Mouse (Mus musculus) lung, adult 2 months (tissue): Measurements from ENCODE around the gene Hoxb5. TPM values are rescaled to one million over a fixed set of nuclear protein-coding genes. Genes with fewer than 3 reads are reported as not detected.

Experiments used
- DNase-seq: peaks from one replicate; pipeline ENCODE4 v3.0.0; 2022
- H3K4me1 ChIP-seq: fragments of 200-500 bp; 2 replicates; pipeline ENCODE4 v1.6.1; 2011; ENCODE audit warnings: low read length; ENCODE audit not compliant: control insufficient read depth, insufficient read depth
- H3K4me3 ChIP-seq: fragments of 200-500 bp; replicated peaks from 2 replicates; pipeline ENCODE3; 2011; ENCODE audit warnings: low read depth, mild to moderate bottlenecking, control low read depth, low read length; ENCODE audit errors: extremely low read depth
- CTCF ChIP-seq: fragments of 200-500 bp; IDR thresholded peaks from 2 replicates; pipeline ENCODE4 v1.5.1; 2011; ENCODE audit warnings: mild to moderate bottlenecking, low read length, control low read depth; ENCODE audit not compliant: insufficient read depth
- POLR2A ChIP-seq: fragments of 200-500 bp; IDR thresholded peaks from 2 replicates; pipeline ENCODE4 v1.6.1; 2011; ENCODE audit warnings: low read depth, mild to moderate bottlenecking, control low read depth, low read length, borderline replicate concordance; ENCODE audit errors: extremely low read depth
- WGBS: fragments of 180-500 bp; shearing (Covaris S2); methylation state at CpG from one replicate; pipeline ENCODE4 v1.1.7; 2018; 5-methylcytosine and 5-hydroxymethylcytosine counted together
- polyA plus RNA-seq: library from polyadenylated mRNA; depleted of rRNA; stranded (reverse); fragments of >200 nt; gene quantifications from 2 replicates; pipeline ENCODE4 v1.2.3, GENCODE M21; 2012

Hoxb5 gene
- polyA plus RNA-seq, 1 experiment, result 12.1 TPM

DNA sequence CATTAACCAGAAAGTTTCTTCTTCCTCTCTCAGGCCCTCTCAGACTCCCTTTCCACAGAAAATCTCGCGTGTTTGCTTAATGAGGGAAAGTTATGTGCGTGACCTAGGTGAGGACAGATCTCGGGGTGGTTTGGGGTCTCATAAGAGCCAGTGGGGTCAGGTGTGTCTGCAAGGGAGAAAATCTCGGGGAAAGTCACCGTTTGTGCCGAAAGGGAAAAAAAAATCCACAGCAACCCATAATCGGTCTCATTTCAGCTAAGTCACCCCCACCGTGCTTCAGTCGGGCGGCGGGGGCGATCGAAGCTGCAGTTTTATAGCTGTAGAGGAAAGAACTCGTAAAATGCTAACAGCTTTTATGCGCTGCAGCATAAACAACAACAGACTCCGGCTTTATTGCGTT, 21.7 kb upstream of the Hoxb5 start:
- WGBS, result 18% methylated on average over 18 of the region's 18 CpGs
- no peak for DNase-seq
- H3K4me1 ChIP-seq, result 0 out of 2 replicates have a peak, but pooled peaks cover 2% of the 10 kb centered on the region
- TF ChIP-seq CTCF, result no peak
- TF ChIP-seq POLR2A, result no peak
- H3K4me3 ChIP-seq, result no peak overlapping the region

DNA sequence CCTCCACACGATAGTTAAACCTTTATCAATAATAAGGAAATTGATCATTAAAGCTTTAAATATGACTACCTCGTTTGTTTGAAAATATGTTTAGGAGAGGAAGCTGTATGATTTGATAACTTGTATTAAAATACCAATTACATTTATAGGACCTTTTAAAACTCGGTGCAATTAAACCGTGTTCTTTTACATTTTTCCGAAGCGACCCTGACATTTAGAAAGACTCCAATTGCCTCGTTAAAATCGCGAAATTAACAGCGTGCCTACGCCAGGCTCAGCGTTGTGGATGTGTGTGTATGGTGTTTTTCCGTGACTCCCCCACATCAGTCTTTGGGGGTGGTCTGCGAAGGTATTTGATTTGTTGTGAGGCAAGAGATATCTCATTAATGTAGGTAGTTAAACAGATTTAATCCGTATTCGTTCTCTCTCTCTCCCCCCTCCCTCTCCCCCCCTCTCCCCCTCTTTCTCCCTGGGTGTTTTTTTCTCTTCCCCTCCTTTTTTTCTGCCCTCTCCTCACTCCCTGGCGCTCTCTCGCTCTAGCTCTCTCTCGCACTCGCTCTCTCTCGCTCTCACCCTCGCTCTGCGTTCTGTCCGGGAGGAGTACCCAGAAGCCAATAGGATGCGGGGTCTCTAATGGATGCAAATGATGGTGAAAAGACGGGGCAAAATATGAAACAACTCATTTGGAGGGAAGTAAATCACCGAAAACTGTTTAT, 21.1 kb upstream of the Hoxb5 start, which contains the start of gene Hoxb8:
Hoxb8 (plus strand) TSS at position 51 of the 716 bp plus-strand sequence.
- H3K4me3 ChIP-seq, result no peak within 1 kb of the TSS
- WGBS, result 9% methylated on average over 27 of the region's 27 CpGs
- DNase-seq, result no peak
- TF ChIP-seq POLR2A (no peak), CTCF (no peak)
- H3K4me1 ChIP-seq, result 0 out of 2 replicates have a peak, but pooled peaks cover 2% of the 10 kb centered on the region

DNA sequence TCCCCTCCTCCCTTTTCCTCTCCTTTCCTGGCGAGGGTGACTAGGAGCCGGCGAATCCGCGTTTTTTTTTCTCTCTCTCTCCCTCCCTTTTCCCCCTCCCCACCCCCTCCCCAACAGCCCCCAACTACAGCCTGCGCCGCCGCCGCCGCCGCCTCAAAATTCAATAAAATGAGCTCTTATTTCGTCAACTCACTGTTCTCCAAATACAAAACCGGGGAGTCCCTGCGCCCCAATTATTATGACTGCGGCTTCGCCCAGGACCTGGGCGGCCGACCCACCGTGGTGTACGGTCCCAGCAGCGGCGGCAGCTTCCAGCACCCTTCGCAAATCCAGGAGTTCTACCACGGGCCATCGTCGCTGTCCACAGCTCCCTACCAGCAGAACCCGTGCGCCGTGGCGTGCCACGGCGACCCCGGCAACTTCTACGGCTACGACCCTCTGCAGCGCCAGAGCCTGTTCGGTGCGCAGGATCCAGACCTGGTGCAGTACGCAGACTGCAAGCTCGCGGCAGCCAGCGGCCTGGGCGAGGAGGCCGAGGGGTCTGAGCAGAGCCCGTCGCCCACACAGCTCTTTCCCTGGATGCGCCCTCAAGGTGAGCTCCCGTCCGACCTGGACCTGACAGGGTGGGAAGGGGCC, 20.2 kb upstream of the Hoxb5 start:
- TF ChIP-seq CTCF (no peak), POLR2A (no peak)
- no peak overlapping the region for H3K4me3 ChIP-seq
- H3K4me1 ChIP-seq, result 0 out of 2 replicates have a peak, but pooled peaks cover 2% of the 10 kb centered on the region
- 3% methylated on average over 47 of the region's 49 CpGs for WGBS
- no peak for DNase-seq

DNA sequence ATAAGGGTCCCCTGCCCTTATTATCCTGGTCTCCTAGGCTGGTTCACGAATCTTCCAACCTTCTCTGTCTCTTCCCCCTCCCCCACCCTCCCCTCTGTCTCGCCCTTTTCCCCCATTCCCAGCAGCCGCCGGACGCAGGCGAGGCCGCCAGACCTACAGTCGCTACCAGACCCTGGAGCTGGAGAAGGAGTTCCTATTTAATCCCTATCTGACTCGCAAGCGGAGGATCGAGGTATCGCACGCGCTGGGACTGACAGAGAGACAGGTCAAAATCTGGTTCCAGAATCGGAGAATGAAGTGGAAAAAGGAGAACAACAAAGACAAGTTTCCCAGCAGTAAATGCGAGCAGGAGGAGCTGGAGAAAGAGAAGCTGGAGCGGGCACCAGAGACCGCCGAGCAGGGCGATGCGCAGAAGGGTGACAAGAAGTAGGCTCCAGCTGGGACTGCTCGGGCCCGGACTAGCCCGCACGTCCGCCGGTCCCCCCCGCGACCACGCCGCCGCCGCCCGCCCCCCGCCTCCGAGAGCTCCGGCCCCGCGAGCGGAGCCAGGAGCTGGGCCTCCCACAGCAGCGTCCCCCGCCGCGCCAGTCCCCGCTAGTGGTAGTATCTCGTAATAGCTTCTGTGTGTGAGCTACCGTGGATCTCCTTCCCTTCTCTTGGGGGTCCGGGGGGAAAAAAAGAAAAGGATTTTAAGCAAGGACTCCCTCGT, 18.9 kb upstream of the Hoxb5 start:
- WGBS, result 2% methylated on average over 49 of the region's 49 CpGs
- DNase-seq, result no peak
- 0 out of 2 replicates have a peak, but pooled peaks cover 2% of the 10 kb centered on the region for H3K4me1 ChIP-seq
- TF ChIP-seq CTCF (no peak), POLR2A (0 out of 2 replicates have a peak, but pooled peaks have one; percentile 13)
- peak overlapping the region; percentile 59 for H3K4me3 ChIP-seq

DNA sequence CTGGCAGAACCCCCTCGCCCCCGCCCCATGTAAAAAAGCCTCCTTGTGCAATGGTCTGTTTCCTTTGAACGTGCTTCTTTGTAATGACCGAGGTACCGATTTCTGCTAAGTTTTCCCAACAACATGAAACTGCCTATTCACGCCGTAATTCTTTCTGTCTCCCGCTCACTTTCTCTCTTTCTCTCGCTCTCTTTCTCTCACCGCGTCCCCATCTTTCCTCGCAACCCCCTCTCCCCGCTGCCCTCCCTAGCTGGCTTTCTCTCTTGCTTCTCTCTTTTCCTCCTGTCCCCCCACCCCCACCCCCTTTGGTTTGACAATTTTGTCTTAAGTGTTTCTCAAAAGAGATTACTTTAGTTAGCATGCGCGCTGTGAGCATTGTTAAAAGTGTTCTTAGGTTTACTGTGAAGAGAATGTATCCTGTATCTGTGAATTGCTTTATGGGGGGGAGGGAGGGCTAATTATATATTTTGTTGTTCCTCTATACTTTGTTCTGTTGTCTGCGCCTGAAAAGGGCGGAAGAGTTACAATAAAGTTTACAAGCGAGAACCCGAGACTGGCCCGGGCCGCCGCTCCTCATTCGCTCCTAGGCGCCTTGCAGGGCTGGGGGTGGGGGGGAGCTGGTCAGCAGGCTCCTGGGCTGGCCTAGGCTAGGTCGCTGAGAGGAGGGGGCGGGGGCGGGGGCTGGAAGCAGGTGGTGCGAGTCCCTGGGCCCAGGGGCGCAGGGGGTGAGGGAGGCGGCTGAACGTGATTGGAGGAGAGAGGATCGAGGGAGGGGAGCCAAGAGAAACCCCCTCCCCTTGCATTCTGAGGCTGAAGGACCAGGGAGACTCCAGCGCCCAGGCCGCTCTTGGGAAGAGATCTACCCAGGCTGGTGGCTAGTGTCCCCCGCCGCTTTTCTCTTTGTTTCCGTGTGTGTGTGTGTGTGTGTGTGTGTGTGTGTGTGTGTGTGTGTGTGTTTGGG, 18.1 kb upstream of the Hoxb5 start:
- TF ChIP-seq POLR2A, result no peak
- no peak for TF ChIP-seq CTCF
- H3K4me3 ChIP-seq, result peak overlapping the region; percentile 37
- 5% methylated on average over 37 of the region's 37 CpGs for WGBS

DNA sequence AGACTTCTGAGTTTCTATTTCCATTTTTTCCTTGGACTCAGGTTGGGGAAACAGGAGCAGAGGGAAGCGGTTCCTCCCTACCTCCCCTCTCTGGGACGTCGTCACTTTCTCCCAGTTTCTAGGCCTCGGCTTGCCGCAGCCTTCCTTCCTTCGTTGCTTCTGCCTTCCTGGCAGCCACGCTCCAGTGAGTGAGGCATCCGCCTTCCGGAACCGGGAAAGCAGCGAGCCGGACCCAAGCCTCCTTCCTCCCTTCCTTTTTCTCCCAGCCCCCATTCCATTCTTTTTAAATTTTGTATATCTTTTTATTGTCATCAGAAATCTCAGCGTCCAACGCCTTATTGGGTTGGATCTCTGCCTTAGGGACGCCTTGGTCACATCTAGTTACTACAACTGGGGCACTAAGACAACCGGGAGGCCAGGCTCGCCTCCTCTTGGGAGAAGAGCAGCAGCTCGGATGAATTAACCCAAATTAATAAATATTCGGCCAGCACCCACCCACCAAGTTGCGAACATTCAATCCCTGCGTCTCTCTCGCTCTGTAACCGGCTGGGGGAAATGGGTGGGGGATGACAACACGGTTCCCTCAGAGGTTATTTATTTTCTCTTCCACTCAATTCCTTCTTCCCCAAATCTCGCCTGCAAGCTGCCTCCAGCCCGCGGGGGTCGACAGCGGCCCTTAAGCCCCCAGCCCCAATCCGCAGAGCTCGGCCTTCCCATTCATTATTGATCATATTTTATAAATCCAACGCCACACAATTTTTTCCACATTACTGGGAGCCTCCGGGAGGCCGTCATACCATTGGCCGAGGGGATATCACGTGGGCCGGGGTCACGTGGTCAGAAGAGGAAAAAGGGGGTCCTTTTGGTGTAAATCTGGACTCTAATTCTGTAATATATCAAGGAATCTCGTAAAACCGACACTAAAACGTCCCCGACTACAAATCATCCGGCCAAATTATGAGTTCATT, 17.1 kb upstream of the Hoxb5 start, which contains the start of gene Hoxb7:
Hoxb7 (plus strand) TSS at position 853 of the 968 bp plus-strand sequence.
- TF ChIP-seq POLR2A (no peak), CTCF (no peak)
- 4% methylated on average over 43 of the region's 43 CpGs for WGBS
- Histone ChIP-seq H3K4me3 (peak within 1 kb of the TSS; percentile 41), H3K4me1 (0 out of 2 replicates have a peak, but pooled peaks cover 2% of the 10 kb centered on the region)
- no peak for DNase-seq

More for the DNA sequence above, 18.1 kb upstream of the Hoxb5 start:
- no peak for DNase-seq
- 0 out of 2 replicates have a peak, but pooled peaks cover 2% of the 10 kb centered on the region for H3K4me1 ChIP-seq

DNA sequence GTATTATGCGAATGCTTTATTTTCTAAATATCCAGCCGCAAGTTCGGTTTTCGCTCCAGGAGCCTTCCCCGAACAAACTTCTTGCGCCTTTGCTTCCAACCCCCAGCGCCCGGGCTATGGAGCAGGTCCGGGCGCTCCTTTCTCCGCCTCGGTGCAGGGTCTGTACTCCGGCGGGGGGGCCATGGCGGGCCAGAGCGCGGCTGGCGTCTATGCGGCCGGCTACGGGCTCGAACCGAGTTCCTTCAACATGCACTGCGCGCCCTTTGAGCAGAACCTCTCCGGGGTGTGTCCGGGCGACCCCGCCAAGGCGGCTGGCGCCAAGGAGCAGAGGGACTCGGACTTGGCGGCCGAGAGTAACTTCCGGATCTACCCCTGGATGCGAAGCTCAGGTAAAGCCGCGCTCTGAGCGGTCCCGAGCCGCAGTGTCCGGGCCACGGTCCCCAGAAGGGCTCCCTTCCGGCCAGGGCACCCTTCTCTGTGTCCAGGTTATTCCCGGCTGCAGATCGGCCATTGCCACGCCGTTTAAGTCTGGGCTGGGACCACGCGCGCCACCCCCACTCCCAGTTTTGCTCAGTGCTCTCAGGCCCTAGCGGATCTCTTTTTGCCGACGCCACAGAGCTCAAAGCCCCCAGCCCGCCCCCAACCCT, 16.3 kb upstream of the Hoxb5 start:
- TF ChIP-seq POLR2A, result no peak
- TF ChIP-seq CTCF, result no peak
- DNase-seq, result no peak
- WGBS, result 3% methylated on average over 55 of the region's 55 CpGs

More for the DNA sequence above, 16.3 kb upstream of the Hoxb5 start:
- 0 out of 2 replicates have a peak, but pooled peaks cover 2% of the 10 kb centered on the region for H3K4me1 ChIP-seq
- H3K4me3 ChIP-seq, result peak overlapping the region; percentile 41
